Mouse (Mus musculus): ENCODE data around the gene Prpf40a. TPM values are rescaled to one million over a fixed set of nuclear protein-coding genes. Genes with fewer than 3 reads are reported as not detected.
A peak's percentile ranks its signal among the peaks of the same experiment; 100 is the strongest.

The Prpf40a gene
- 100 to 1,000 TPM; 135 to 257 (median 169) TPM for total RNA-seq (2018; cell fraction: chromatin; rRNA removed)
- total RNA-seq (2018; cell fraction: cytosol; rRNA removed): 100 to 1,000 TPM in 14 of 26 experiments, 10 to 100 TPM in 12; 78.2 to 143 (median 103) TPM
- total RNA-seq (2018; cell fraction: nucleus; rRNA removed): 100 to 1,000 TPM in 21 of 26 experiments, 10 to 100 TPM in 5; 90.7 to 149 (median 111) TPM
- polyA plus RNA-seq (2018): 65.1 to 139 TPM (median 87.3 TPM) in 3 replicates

DNA sequence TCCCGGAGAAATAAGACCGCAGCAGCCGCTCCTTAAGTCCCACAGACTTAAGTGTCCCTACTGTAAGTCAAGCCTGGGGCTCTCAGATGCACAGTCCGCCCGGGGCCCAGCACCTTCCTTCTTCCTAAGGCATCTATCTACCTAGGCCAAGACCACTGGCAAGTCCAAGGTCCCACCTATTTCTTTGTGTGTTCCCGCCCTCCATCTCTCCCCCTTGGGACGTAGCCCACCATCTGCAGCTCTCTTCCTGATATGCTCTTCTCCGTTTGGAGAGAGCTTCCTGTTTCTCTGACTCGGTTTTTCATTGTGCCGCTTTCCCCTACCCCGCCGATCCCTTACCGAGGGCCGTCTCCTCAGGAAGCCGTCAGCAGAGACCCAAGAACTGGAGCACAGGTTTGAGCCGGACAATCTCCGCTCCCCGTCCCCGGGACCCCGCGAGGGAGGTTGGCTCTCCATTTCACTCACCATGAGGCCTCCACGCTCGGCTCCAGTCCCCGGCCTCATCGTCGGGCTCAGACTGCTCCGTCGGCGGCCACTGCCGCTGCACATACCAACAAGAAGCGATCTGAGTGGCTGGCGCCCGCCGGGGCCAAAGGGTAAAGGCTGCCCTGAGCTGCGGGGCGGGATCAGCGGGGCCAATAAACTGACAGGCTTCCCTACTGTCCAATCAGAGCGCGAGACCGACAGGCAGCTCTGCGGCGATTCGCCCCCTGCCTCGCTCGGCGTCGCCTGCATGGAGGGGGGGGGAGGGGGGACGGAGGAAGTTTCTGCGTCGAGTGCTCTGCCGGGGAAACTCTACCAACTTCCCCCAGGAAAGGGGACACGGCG, at the start of gene Prpf40a:
Prpf40a (minus strand) TSS at position 601 of the 828 bp plus-strand sequence.
- H3K27ac ChIP-seq: peak within 1 kb of the TSS; percentile 81

DNA sequence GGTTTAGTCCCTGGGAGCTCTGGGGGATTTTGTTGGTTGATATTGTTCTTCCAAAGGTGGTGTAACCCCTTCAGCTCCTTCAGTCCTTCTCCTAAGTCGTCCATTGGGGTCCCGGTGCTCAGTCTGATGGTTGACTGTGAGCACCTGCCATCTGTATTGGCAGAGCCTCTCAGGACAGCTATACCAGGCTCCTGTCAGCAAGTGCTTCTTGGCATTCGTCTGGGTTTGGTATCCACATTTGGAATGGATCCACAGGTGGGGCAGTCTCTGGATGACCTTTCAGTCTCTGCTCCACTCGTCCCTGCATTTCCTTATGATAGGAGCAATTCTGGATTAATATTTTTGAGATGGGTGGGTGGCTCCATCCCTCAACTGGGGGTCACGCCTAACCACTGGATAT, 31.2 kb upstream of the Prpf40a start:
- Histone ChIP-seq H3K36me3 (ENCODE audit: inconsistent target) (0 out of 2 replicates have a peak, but pooled peaks cover 12% of the 10 kb centered on the region), H3K4me3 (ENCODE audit: inconsistent target) (no peak overlapping the region), H3K79me2 (ENCODE audit: inconsistent target) (no peaks in the 10 kb centered on the region), H3K27ac (no peak overlapping the region)
- WGBS (ENCODE audit: missing documents): 95% methylated on average over 5 of the region's 5 CpGs

More for the DNA sequence above, at the start of gene Prpf40a:
- Histone ChIP-seq H3K79me2 (ENCODE audit: inconsistent target) (peaks cover 75% of the 10 kb centered on the region), H3K4me3 (ENCODE audit: inconsistent target) (peak within 1 kb of the TSS; percentile 100), H3K36me3 (ENCODE audit: inconsistent target) (peaks cover 14% of the 10 kb centered on the region; the same call in 1 of the 2 replicates)
- under 1% methylated on average over 53 of the region's 53 CpGs for WGBS (ENCODE audit: missing documents)

DNA sequence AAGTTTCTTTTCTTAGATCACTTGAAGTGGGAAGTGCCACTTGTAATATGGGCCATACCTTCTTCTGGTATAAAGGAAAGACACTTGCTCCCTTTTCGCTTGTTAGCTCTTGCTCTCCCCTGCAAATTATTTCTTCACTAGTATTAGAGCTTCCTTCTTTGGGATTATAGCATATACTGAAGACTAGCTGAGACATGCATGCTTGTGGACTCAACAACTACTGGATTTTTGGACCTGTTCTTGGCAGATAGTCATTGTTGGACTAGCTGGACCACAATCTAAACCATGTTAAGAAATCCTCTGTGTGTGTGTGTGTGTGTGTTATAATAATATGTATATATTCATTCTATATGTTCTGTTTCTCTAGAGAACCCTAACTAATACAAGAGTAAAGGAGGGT, 22.4 kb upstream of the Prpf40a start:
- Histone ChIP-seq H3K79me2 (ENCODE audit: inconsistent target) (no peaks in the 10 kb centered on the region; the same call in 1 of the 2 replicates), H3K4me3 (ENCODE audit: inconsistent target) (no peak overlapping the region), H3K36me3 (ENCODE audit: inconsistent target) (0 out of 2 replicates have a peak, but pooled peaks cover 12% of the 10 kb centered on the region), H3K27ac (no peak overlapping the region)
- 100% methylated on average over 1 of the region's 1 CpGs for WGBS (ENCODE audit: missing documents)

DNA sequence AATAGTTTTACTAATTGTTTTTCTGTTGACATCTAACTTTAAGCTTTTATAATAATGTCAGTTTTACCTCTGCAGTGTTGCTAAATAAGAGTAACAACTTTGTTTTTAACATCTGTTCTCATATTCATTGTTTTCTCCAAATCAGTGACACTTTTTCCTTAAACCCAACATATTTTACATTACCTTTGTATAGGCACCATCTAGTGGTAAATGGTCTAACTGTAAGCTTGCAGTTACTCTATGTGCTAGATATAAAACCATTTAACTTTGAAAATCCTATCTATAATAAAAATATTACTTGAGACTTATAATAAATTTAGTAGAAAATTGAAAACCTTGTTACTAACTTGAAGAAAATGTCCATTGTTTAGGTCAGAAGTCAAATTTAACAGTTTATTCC, 15.7 kb upstream of the Prpf40a start:
- no peak overlapping the region for H3K4me3 ChIP-seq (ENCODE audit: inconsistent target)
- 0 out of 2 replicates have a peak, but pooled peaks cover 4% of the 10 kb centered on the region for H3K36me3 ChIP-seq (ENCODE audit: inconsistent target)
- H3K79me2 ChIP-seq (ENCODE audit: inconsistent target): peaks cover 22% of the 10 kb centered on the region
- H3K27ac ChIP-seq: no peak overlapping the region

DNA sequence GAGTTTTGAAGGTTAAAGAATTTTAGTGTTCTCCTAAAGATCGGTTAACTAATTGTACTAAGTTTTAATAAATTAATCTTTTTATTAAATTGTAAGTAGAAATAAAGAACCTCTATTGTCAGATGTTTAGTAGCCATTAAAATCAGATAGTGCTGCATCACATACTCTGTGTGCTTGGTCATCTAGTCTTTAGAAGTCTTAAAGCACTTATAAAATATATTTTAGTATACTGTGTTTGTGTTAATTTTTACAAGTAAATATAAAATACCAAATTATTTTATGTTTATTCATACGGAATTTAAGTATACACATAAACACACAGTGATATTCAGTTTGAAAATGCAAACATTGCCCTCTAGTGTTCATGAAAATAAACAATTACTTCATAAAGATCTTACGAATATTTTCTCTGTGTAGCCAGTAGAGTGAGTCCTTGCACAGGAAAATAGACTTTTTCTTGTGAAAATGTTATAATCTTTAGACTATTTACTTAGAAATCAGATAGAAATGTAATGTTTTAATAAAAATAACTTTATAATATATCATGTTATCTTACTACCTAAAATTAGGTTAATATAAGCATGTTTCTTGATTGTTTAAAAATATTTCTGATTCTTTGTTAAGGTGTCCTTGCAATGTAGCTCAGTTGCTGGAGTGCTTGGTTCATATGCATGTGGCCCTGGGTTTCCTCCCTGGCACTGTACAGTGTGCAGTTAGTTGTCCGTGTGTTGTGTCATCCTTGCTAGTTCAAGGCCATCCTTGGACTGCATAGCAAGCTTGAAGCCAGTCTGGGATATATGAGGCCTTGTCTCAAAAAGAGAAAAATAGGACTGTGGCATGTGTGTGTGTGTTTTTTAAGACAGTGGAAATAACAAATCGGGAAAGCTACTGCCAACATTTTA, 13.5 kb upstream of the Prpf40a start:
- H3K27ac ChIP-seq: no peak overlapping the region
- 67% methylated on average over 5 of the region's 5 CpGs for WGBS (ENCODE audit: missing documents)
- no peaks in the 10 kb centered on the region for H3K36me3 ChIP-seq (ENCODE audit: inconsistent target)
- peaks cover 37% of the 10 kb centered on the region for H3K79me2 ChIP-seq (ENCODE audit: inconsistent target)
- H3K4me3 ChIP-seq (ENCODE audit: inconsistent target): no peak overlapping the region

DNA sequence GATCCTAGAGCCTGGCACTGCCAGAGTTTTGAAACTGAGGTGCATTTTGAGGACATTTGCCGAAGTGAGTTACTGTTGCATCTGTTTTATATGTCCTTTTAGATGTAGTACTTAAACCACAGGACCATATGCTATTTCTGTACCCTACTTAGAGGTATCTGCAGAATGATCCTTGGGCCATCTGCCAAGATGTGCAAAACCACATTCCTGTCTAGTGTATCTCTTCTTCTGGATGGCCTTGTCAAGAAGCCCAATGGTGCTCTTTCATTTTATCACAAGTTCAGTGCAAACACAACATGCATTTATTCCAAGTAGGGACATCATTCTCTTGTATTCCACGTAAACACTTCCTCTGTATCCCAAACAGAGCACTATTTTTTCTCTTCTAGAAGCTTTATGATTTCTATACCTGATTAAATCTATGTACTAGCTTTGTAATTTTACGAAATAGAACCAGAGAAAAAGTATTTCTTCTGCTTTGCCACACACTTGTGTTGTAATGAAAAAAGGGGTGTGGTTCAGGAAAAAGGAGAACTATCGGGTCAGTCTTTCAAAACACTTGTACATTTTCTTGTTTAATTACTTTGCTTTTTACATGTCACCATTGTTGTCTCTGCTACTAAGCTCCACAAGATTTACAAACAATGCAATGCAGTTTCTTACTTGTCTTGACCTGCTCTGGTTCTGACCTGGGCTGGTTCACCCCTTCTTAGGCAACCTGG, 9.2 kb upstream of the Prpf40a start:
- WGBS (ENCODE audit: missing documents): 19% methylated on average over 4 of the region's 4 CpGs
- H3K79me2 ChIP-seq (ENCODE audit: inconsistent target): peaks cover 44% of the 10 kb centered on the region; the same call in 1 of the 2 replicates
- H3K27ac ChIP-seq: peak overlapping the region; percentile 28
- H3K36me3 ChIP-seq (ENCODE audit: inconsistent target): 0 out of 2 replicates have a peak, but pooled peaks cover 3% of the 10 kb centered on the region
- H3K4me3 ChIP-seq (ENCODE audit: inconsistent target): no peak overlapping the region

DNA sequence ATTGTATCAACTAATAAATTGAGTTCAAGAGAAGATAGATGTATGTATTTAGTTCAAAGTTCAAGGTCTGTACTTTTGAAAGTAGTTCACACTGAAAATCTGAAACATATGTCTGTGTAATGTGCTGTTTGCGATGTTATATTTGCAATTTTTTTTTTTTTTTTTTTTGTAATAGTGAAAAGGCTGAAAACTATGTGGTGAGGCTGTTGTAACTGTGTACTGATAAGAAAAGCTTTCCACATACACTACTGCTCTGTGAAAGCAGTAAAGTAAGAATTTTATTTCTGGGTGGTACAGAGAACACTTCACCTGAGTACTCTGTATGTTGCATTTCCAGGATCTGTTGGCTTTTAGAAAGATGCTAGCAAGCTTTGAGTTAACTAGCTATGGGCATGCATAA, 8.1 kb upstream of the Prpf40a start:
- Histone ChIP-seq H3K36me3 (ENCODE audit: inconsistent target) (0 out of 2 replicates have a peak, but pooled peaks cover 6% of the 10 kb centered on the region), H3K27ac (no peak overlapping the region), H3K79me2 (ENCODE audit: inconsistent target) (peaks cover 41% of the 10 kb centered on the region), H3K4me3 (ENCODE audit: inconsistent target) (no peak overlapping the region)
- 100% methylated on average over 1 of the region's 1 CpGs for WGBS (ENCODE audit: missing documents)

DNA sequence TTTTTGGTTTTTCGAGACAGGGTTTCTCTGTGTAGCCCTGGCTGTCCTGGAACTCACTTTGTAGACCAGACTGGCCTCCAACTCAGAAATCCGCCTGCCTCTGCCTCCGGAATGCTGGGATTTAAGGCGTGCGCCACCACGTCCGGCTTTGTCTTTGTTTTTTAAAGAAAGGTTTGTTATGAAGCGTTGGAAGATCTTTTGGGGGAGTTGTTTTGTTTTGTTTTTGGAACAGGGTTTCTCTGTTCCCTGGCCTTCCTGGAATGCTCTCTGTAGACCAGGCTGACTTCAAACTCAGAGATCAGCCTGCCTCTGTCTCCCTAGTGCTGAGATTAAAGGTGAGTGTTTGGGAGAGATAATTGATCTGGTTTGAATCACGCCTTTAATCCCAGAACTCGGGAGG, 5.3 kb upstream of the Prpf40a start:
- Histone ChIP-seq H3K79me2 (ENCODE audit: inconsistent target) (peaks cover 50% of the 10 kb centered on the region), H3K4me3 (ENCODE audit: inconsistent target) (no peak overlapping the region), H3K36me3 (ENCODE audit: inconsistent target) (0 out of 2 replicates have a peak, but pooled peaks cover 6% of the 10 kb centered on the region), H3K27ac (no peak overlapping the region)
- 96% methylated on average over 5 of the region's 10 CpGs for WGBS (ENCODE audit: missing documents)

DNA sequence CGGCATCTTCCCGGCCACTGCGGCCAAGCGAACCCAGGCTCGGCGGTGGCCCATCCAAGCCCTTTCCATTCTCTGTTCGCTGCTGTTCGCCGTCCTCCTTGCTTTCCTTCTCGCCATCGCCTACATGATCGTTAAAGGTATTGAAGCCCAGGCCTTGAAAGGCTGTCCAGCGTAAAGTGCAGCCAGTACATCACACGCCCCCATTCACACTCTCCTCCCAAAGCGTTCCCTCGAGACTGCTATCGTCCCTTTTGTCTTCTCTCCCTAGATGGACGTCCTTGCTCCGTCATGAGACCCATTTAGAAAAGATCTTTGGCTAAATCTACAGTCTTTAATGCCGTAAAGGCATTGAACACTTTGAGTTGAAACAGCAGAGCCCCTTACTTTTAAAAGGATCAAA, 1.3 kb upstream of the Prpf40a start:
- peaks cover 62% of the 10 kb centered on the region for H3K79me2 ChIP-seq (ENCODE audit: inconsistent target)
- peak overlapping the region; percentile 44 for H3K27ac ChIP-seq
- peak overlapping the region; percentile 100 for H3K4me3 ChIP-seq (ENCODE audit: inconsistent target)
- WGBS (ENCODE audit: missing documents): under 1% methylated on average over 20 of the region's 20 CpGs
- H3K36me3 ChIP-seq (ENCODE audit: inconsistent target): peaks cover 6% of the 10 kb centered on the region; the same call in 1 of the 2 replicates

DNA sequence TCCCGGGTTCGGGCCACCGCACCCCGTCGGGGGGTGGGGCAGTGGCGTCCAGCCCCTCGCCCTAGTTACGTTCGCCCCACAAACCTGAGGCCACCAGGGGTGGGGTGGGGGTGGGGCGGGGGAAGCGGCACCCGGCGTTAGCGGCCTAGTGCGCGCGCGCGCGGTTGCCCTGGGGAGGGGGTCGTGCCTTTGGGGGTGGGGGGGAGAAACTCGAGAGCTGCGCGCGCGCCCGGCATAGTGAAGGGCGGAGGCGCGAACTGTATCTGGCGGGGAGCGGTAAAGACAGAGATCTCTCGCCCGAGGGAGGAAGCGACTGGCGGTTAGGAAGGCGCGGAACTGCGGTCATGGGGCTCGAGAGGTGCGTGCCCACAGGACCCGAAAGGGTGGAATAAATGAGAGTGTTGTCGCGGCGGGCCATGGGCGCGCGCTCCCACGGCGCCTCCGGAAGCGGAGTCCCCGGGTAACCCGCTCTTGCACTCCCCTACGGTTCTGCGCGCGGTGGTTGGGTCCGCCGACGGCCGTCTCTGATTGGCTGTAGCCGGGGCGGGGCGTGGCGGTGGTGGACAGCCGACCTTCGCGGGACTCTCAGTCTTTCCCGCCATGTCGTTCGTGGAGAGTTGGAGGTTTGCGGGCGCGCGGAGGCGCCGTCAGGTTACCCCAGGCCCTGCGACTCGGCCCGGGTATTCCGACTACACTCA, 588 bp upstream of the Prpf40a start, which contains the start of gene Arl6ip6:
Arl6ip6 (plus strand) TSS at position 204 of the 698 bp plus-strand sequence.
- H3K36me3 ChIP-seq (ENCODE audit: inconsistent target): peaks cover 10% of the 10 kb centered on the region; the same call in 1 of the 2 replicates
- under 1% methylated on average over 60 of the region's 82 CpGs for WGBS (ENCODE audit: missing documents)
- peak within 1 kb of the TSS; percentile 100 for H3K4me3 ChIP-seq (ENCODE audit: inconsistent target)
- peak within 1 kb of the TSS; percentile 81 for H3K27ac ChIP-seq
- peaks cover 69% of the 10 kb centered on the region for H3K79me2 ChIP-seq (ENCODE audit: inconsistent target)

DNA sequence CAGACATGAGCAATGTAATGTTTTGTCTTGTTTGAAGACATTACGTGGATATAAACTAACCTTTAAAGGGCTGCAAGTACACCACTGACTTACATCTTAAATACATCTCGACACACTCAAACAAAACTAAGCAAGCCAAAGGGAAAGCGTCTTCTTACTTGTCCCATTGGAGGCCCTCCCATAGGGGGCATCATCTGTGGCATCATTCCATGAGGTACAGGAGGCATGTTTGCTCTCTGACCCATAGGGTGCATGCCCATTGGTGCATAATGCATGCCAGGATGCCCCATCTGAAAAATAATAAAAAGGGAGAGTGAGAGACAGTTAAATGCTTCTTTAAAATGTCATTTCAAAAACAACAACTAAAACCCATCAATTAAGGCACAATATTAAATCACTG, 1.3 kb downstream of the Prpf40a start:
- 81% methylated on average over 3 of the region's 3 CpGs for WGBS (ENCODE audit: missing documents)
- Histone ChIP-seq H3K4me3 (ENCODE audit: inconsistent target) (peak overlapping the region; percentile 100), H3K36me3 (ENCODE audit: inconsistent target) (peaks cover 8% of the 10 kb centered on the region; the same call in 1 of the 2 replicates), H3K27ac (no peak overlapping the region), H3K79me2 (ENCODE audit: inconsistent target) (peaks cover 85% of the 10 kb centered on the region)

DNA sequence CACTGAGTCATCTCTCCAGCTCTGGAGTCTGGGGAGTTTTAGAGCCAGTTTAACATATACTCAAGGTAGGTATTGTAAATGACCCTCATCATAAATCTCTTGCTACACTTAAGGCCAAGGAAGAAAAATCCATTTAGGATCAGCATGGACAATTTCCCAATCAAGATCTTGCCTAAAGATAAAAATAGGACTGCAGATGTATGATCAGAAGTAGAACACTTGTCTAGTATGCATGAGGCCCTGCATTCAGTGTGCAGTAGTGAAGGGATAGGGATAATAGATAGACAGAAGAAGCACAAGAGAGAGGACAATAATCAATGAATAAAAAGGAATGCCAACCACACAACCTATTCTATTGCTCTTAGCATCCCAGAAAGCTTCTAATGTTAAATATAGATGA, 11.2 kb downstream of the Prpf40a start:
- H3K36me3 ChIP-seq (ENCODE audit: inconsistent target): peaks cover 16% of the 10 kb centered on the region; the same call in 1 of the 2 replicates
- no peak overlapping the region for H3K27ac ChIP-seq
- H3K4me3 ChIP-seq (ENCODE audit: inconsistent target): no peak overlapping the region
- peaks cover 98% of the 10 kb centered on the region for H3K79me2 ChIP-seq (ENCODE audit: inconsistent target)

DNA sequence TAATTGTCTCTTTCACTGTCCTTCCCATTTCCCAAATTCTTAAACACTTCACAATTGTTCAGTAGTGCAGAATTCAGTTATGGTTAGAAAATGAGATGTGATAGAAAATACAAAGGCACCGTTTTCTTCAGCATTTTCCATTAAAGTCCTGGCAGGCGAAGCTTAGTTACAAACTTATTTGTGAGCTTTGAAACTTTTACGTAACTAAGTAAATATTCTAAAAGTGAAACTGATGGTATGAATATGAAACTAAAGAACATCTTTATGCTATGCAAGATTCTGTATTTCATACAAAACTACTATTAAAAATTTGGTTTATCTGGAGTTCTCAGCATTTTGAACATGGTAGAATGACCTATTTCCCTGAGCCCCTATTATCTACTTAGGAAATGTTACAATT, 12.1 kb downstream of the Prpf40a start:
- no peak overlapping the region for H3K27ac ChIP-seq
- 83% methylated on average over 3 of the region's 3 CpGs for WGBS (ENCODE audit: missing documents)
- no peak overlapping the region for H3K4me3 ChIP-seq (ENCODE audit: inconsistent target)
- H3K36me3 ChIP-seq (ENCODE audit: inconsistent target): peaks cover 23% of the 10 kb centered on the region
- peaks cover 98% of the 10 kb centered on the region for H3K79me2 ChIP-seq (ENCODE audit: inconsistent target)

All from macrophage (primary cell).